Mouse (Mus musculus) embryonic facial prominence, embryonic 13.5 days (tissue): ENCODE data around the gene Mfsd11. TPM values are rescaled to one million over a fixed set of nuclear protein-coding genes. Genes with fewer than 3 reads are reported as not detected.

Experiments
- ATAC-seq: fragments of 200-750 bp; cut with Nextera tagmentation; 2 replicates; pipeline ENCODE4 v1.8.0; 2017; ENCODE audit warnings: low read depth; ENCODE audit not compliant: insufficient number of reproducible peaks, insufficient read depth, low FRiP score, low TSS enrichment
- H3K27ac ChIP-seq: fragments of 300-500 bp; sonication (generic); 2 replicates; pipeline ENCODE4 v1.5.1; 2015; ENCODE audit warnings: moderate library complexity, mild to moderate bottlenecking, inconsistent platforms
- H3K27me3 ChIP-seq: fragments of 300-500 bp; sonication (generic); 2 replicates; pipeline ENCODE4 v1.6.1; 2015; ENCODE audit warnings: mild to moderate bottlenecking, inconsistent platforms
- H3K36me3 ChIP-seq: fragments of 300-500 bp; sonication (generic); 2 replicates; pipeline ENCODE4 v1.6.1; 2015; ENCODE audit warnings: mild to moderate bottlenecking, inconsistent platforms
- H3K4me1 ChIP-seq: fragments of 300-500 bp; sonication (generic); 2 replicates; pipeline ENCODE4 v1.6.1; 2015; ENCODE audit warnings: inconsistent platforms
- H3K4me2 ChIP-seq: fragments of 300-500 bp; sonication (generic); 2 replicates; pipeline ENCODE4 v1.6.1; 2015; ENCODE audit warnings: moderate library complexity, mild to moderate bottlenecking, inconsistent platforms
- H3K4me3 ChIP-seq: fragments of 300-500 bp; sonication (generic); 2 replicates; pipeline ENCODE4 v1.5.1; 2015; ENCODE audit warnings: mild to moderate bottlenecking, inconsistent platforms
- H3K9ac ChIP-seq: fragments of 300-500 bp; sonication (generic); 2 replicates; pipeline ENCODE4 v1.6.1; 2015; ENCODE audit warnings: mild to moderate bottlenecking, inconsistent platforms
- H3K9me3 ChIP-seq: fragments of 300-500 bp; sonication (generic); 2 replicates; pipeline ENCODE4 v1.6.1; 2016; ENCODE audit warnings: inconsistent platforms
- WGBS: fragments of 180-500 bp; shearing (Covaris S2); methylation state at CpG from one replicate; pipeline ENCODE4 v1.1.7; 2015; ENCODE audit warnings: mixed read lengths; 5-methylcytosine and 5-hydroxymethylcytosine counted together
- polyA plus RNA-seq: library from polyadenylated mRNA; unstranded; fragments of >200 nt; fragmentation: Nextera tagmentation; extraction: Ambion mirVana; gene quantifications from 2 replicates; pipeline ENCODE4 v1.2.1, GENCODE M21; 2015

The Mfsd11 gene
- polyA plus RNA-seq, 1 experiment from 2014 or later: 45.6 TPM

GRCm38 (mm10) chr11:116920746-116921145, 68.5 kb downstream of the Mfsd11 start:
- Histone ChIP-seq H3K4me3 (no peak overlapping the region), H3K27me3 (peaks cover 65% of the 10 kb centered on the region)

DNA sequence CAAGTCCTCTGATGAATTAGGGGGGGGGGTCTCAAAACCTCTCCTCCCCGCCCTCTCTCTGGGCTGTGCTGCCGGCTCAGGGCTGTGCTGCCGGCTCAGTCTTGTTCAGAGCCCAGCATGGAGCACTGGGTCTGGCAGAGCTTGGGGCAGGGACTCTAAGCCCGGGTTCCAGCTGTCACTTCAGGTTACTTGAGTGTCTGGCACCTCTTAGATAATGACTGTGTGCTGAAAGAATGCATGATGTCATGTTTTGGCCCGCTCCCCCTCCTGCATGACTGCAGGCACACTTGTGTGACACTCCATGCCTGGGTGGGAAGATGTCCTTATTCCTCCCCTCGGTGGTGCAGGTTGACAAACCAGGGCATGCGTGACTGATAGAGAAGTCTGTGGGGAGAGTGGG, 69.8 kb downstream of the Mfsd11 start:
- H3K9ac ChIP-seq: no peak overlapping the region
- H3K27me3 ChIP-seq: peaks cover 52% of the 10 kb centered on the region
- H3K27ac ChIP-seq: no peak overlapping the region
- H3K4me2 ChIP-seq: no peak overlapping the region
- 50% methylated on average over 7 of the region's 7 CpGs for WGBS
- H3K4me1 ChIP-seq: peaks cover 32% of the 10 kb centered on the region
- no peaks in the 10 kb centered on the region for H3K9me3 ChIP-seq
- H3K4me3 ChIP-seq: no peak overlapping the region
- H3K36me3 ChIP-seq: no peaks in the 10 kb centered on the region
- ATAC-seq: no peak

More at GRCm38 (mm10) chr11:116920746-116921145, 68.5 kb downstream of the Mfsd11 start:
- H3K36me3 ChIP-seq: no peaks in the 10 kb centered on the region
- H3K4me1 ChIP-seq: peaks cover 32% of the 10 kb centered on the region
- ATAC-seq: no peak
- WGBS: 0% methylated on average over 6 of the region's 6 CpGs
- no peak overlapping the region for H3K27ac ChIP-seq
- H3K4me2 ChIP-seq: no peak overlapping the region
- H3K9me3 ChIP-seq: no peaks in the 10 kb centered on the region
- H3K9ac ChIP-seq: no peak overlapping the region

Other genes with a start within 250 kb of the Mfsd11 start
- gene Rhbdf2, start 225.4 kb upstream of the Mfsd11 start, polyA plus RNA-seq: 4.2 and 4.3 TPM in 2 replicates
- gene Prcd, start 198.9 kb upstream of the Mfsd11 start, polyA plus RNA-seq: 0.69 and 0.80 TPM in 2 replicates
- gene Cygb, start 198.1 kb upstream of the Mfsd11 start, polyA plus RNA-seq: 7.1 and 7.9 TPM in 2 replicates
- gene St6galnac1, start 76.9 kb upstream of the Mfsd11 start, polyA plus RNA-seq: not detected in 2 replicates
- gene Mxra7, start 24.4 kb upstream of the Mfsd11 start, polyA plus RNA-seq: 19.6 and 19.7 TPM in 2 replicates
- 78.6 and 84.4 TPM in 2 replicates for gene Mettl23, start 9.2 kb upstream of the Mfsd11 start, polyA plus RNA-seq
- 73.4 and 77.7 TPM in 2 replicates for gene Jmjd6, start 9.0 kb upstream of the Mfsd11 start, polyA plus RNA-seq
- gene Srsf2, start 654 bp downstream of the Mfsd11 start, polyA plus RNA-seq: 784 and 830 TPM in 2 replicates
- gene Mgat5b, start 66.4 kb downstream of the Mfsd11 start, polyA plus RNA-seq: 1.7 and 3.3 TPM in 2 replicates